Mouse (Mus musculus) retina, embryonic 14.5 days (tissue): ENCODE measurements around the gene Man2a2.
"Not testable (repeated sequence)": the region's sequence is repeated elsewhere in the genome, so short reads cannot be mapped to it uniquely, and the experiment has no call there.

Experiments
- DNase-seq: peaks from one replicate; pipeline ENCODE4 v3.0.0-alpha.2; 2015; ENCODE audit warnings: low spot score

Man2a2 gene

DNA sequence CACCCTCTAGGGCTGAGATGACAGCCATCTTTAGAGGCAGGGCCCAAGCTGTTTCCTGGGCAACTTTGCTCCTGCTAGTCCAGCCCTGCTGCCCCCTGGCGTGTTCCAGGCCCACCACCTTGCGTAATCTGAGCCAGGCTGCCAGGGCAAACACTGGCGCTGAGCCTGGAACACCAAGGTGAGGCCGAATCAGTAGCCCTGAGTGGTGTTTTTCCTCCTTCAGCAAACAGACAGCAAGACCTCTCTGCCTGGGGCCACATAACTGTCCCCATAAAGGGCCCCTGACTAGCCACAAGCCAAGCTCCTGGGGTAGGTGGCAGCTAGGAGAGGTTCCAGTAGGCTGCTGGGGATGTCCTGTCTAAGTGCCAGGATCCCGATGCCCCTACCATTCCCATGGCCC, 28.9 kb upstream of the Man2a2 start:
- DNase-seq, result no peak

DNA sequence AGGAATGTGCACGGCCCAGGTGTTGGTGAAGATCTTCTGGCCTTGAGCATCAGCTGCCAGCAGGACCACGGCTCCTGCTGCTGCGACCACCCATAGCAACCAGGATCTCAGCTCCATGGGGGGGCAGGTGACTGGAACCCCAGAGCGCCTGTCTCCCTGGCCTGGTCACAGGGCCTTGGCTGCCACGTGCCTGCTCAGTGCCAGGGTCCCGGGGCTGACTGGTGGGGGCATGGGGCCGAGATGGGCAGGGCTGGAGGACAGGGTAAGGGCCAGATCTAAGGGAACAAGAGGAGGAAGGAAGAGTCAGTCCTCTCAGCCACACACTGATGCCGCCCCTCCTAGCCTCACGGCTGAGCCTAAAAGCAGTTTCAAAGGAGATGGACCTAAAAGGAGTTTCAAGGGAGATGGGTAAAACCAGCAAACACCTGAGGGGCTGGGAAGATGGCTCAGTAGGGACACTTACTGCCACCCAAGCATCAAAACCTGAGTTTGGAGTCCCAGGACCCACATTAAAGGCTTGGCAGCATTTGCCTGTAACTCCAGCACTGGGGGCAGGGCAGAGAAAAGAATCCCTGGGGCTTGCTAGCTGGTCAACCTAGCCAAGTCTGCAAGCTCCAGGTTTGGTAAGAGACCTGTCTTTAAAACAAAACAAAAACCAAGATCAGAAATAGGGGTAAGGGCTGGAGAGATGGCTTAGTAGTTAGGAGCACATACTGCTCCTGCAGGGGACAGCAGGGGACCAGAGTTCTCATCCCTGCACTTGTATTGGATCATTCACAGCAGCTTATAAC, 27.7 kb upstream of the Man2a2 start:
- DNase-seq, result no peak

- DNase-seq, result no peak
Measured at GRCm38 (mm10) chr7:80397986-80398385, 26.8 kb upstream of the Man2a2 start.

DNA sequence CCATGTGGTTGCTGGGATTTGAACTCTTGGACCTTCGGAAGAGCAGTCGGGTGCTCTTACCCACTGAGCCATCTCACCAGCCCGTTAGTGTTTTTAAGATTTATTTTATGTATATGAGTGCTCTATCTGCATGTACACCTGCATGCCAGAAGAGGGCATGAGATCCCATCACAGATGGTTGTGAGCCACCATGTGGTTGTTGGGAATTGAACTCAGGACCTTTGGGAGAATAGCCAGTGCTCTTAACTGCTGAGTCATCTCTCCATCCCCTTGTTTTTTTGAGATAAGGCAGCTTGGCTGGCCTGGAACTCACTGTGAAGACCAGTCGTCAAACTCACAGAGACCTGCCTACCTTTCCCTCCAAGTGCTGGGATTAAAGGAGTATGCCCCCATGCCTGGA, 25.3 kb upstream of the Man2a2 start:
- DNase-seq, result not testable (repeated sequence)

GRCm38 (mm10) chr7:80394600-80394999, 23.4 kb upstream of the Man2a2 start:
- no peak for DNase-seq

GRCm38 (mm10) chr7:80392119-80392518, 20.9 kb upstream of the Man2a2 start:
- no peak for DNase-seq

DNA sequence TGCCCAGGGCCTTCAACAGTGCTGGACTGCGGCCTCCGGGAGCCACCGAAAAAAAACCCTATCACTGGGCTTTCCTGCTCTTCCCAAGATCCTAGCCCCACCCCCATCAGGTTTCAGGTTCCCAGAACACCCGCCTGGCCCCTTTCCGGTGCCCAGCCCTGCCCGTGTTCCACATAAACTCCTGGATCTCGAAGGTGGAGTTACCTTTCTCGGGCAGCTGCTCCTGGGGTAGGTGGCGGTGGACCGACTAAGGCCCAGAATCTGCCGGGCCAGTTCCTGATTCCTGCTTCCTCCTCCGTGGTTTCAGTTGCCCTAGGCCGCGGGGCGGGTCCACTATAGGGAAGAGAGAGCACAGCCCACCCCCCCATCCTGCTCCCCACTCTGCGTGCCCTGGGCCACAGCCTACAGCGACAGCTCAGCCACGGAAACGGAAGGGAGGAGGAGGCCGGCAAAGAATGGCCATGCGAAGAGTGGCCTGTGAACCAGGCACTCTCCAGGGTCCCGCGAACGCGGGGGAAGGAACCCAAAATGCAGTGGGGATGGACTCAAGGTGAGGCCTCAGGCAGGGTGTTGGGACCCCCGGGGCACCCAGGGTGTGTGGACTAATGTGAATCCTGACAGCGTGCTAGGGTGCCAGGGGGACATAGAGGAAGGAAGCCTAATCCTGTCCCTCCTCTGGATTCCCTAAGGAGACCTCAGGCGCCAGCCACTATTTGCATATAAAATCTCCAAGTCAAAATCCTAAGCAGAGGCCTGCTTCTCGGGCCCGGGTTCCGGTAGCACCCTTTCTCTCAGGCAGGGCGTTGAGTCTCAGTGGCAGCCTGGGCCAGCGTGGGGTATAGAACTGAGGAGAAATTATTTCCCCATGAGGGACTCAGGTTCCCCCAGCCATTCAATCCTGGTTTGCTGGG, 16.7 kb upstream of the Man2a2 start, which contains the start of gene Fes:
Gene Fes, minus strand, starts transcription at position 314 of the 911 bp plus-strand sequence.
- peak; percentile 57 for DNase-seq

- DNase-seq, result no peak
Measured at GRCm38 (mm10) chr7:80387033-80387632, 16.0 kb upstream of the Man2a2 start.

DNA sequence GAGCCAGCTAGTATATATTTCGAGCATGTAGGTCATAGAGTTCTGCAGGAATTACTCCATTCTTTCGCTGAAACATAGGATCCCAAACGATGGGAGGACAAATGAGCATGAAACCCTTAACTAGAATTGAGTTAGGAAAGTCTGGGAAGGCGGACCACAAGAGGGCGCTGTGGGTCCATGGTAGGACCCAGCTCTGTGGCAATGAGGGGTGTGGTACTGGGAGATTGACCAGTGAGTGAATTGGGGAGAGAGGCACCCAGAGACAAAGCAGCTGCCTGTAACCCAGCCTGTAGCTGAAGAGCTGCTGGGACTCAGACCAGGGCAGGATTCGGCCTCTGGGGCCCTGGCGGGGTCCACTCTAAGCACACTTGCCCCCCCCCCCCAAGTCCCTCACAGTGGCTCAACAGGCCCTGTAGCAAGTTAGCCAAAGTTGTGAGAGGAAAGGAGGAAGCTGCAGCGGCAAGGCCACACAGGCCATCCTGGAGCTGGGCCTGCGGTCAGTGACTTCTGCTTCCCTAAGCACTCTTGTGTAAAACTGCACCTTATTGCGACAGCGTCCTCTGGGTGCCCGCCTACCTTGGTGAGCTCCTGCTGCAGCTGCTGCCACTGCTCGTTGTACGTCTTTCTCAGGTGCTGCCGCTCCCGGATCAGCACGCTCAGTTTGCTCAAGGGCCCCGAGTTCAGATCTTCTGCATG, 15.2 kb upstream of the Man2a2 start:
- peak; percentile 98 for DNase-seq

DNA sequence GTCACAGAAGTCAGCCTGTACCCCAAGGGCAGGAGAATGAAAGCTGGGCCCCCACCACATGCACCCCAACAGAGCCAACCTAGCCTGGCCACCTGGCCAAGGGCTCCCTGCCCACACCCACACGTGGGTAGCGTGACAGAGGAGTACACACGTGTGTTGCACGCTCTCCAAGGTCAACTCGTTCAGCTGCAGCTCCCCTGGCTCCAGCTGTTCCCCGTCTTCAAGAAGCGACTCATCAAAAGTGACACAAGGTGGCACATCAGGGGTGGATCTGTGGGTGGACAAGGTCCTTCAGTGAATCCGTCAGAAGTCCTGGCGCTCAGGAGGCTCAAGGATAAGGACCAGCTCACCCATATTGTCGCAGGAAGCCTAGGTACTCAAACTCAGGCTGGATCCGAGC, 11.7 kb upstream of the Man2a2 start:
- no peak for DNase-seq

DNA sequence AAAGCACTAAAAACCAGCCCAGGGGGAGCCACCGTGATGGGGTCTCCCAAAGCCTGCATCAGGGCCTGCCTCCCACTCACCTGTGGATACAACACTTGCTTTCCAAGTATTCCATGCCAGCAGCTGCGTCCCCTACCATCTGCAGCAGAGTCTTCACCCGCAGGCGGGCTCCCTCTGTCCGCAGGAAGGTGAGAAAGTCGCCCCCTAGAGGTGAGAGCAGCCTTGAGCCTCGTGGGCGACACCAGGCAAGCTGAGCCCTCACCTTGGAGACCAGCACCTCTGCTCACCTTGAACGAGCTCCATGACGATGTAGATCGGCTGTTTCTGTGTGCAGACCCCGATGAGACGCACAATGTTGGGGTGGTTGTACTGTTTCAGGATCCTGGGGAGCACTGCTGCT, 8.4 kb upstream of the Man2a2 start:
- peak; percentile 65 for DNase-seq

- peak; percentile 85 for DNase-seq
Measured at GRCm38 (mm10) chr7:80377471-80377870, 6.3 kb upstream of the Man2a2 start.

DNA sequence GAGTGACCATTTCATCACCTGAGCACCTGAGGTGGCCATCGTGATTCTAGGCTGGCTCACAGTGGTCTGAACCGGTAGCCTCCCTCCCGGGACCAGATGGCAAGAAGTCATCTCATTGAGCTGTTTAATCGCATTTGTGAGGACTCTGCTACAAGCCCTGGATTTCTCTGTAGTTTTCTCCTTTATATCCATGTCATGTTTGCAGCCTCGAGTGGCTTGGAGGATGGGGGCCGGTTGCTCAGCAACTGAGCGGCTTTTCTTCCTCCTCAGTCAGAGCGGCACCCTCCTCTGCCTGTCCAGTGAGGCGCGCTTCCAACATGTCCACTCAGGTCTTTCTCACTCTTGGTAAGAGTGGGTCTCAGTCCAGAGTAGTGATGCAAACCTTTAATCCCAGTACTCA, 5.0 kb upstream of the Man2a2 start:
- DNase-seq, result no peak

DNA sequence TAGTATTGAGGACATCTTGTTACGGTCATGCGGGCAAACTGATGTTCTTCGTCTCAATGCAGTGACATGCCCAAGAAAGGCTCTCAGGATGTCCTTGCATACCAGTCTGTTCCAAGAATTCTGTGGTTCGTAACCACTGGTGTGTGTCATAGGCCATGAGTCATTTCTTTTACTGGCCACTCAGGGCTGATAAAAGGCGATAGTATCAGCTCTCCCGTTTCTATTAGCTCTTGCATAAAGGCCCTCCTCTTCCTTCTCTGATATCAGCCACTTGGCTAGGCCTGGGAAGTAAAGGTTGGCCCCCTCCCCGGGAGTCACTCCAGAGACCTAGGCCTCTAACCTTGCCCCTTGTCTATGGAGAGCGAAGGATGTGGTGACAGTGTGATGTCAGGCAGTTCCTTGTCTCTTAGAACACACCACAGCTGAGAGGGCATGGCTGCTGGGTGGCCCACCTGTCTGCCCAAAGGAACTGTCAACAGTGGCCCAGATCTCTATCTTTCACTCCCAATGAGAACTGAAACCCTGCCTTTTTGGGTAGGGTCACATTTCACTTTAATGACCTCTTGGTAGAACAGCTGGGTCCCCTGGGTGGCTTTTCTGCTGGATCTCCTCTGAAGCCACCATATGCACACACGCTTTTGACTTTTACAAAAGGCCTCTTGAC, 4.3 kb upstream of the Man2a2 start:
- DNase-seq, result no peak

DNA sequence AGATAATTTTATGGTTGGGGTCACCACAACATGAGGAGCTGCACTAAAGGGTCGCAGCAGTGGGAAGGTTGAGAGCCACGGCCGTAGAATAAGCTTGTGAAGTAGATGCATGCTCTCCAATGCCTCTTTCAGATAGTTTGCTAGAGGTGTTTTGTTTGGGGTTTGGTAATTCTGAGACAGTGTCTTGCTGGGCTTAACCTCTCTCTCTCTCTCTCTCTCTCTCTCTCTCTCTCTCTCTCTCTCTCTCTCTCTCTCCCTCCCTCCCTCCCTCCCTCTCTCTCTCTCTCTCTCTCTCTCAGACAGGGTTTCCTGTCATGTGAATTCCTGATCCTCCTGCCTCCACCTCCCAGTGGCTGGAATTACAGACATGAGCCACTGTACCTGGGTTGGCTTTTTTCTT, 3.6 kb upstream of the Man2a2 start:
- no peak for DNase-seq

DNA sequence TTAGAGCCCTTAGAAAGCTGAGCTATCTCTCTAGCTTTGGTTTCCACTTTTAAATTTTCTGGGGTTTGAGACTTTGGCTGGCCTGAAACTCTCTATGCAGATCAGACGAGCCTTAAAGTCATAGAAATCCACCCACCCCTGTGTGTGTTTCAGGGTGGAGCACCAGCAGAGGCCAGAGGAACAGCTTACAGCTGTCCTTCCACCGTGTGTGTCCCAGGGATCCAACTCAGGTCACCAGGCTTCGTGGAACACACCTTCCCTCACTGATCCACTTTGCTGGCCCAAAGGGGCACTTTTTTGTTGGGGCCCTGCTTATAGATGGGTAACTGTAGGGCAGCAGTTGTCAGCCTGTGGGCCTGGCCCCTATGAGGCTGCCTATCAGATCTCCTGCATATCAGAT, 3.1 kb upstream of the Man2a2 start:
- DNase-seq, result no peak

DNA sequence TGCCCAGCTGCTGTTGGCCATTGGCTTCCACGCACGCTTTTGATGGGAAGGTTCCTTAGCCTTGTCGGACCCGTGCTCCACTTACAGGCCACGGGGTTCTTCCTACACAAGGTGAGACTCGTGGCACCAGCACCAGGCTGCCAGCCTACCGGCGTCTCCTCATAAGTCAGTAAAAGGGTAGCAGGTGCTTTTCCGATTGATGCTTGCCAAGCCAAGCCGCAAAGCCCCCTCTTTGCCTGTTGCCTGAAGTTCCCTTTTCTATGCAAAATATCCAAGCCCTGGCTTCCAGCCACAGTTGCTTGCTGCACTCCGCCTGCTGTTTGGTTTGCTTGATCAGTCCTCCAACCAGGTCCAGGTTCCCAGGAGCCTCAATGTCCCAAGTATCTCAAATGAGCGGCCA, 2.7 kb upstream of the Man2a2 start:
- DNase-seq, result no peak

DNA sequence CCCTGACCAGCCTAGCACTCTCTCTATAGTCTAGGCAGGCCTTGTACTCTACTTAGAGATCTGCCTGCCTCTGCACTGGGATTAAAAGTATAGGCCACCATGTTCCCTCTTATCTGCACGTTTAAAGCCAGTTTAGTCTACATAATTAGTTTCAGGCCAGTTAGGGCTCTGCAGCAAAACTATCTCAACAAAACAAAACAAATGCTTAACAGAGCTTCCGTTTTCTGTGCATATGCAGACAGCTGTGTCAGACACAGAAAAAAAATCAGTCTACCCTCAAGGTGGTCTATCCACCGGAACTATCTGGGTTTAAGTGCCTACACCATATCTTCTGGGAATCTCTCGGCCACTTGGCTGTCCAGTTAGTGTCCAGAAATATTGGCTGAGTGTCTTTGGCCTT, 2.2 kb upstream of the Man2a2 start:
- DNase-seq, result no peak

GRCm38 (mm10) chr7:80372667-80373066, 1.5 kb upstream of the Man2a2 start:
- DNase-seq, result no peak

- no peak for DNase-seq
Measured at GRCm38 (mm10) chr7:80372166-80372565, 991 bp upstream of the Man2a2 start.

- DNase-seq, result peak; percentile 74
Measured at GRCm38 (mm10) chr7:80370649-80371040, 530 bp downstream of the Man2a2 start.
